Mouse (Mus musculus) layer of hippocampus, postnatal 25 days (tissue): Measurements from ENCODE around the gene Mycbpap. TPM values are rescaled to one million over a fixed set of nuclear protein-coding genes. Genes with fewer than 3 reads are reported as not detected.

ENCODE experiments used
- DNase-seq, 2 experiments: peaks; one replicate each; pipeline ENCODE4 v3.0.0; 2022; ENCODE audit warnings: mixed read lengths in 2 of 2, low spot score in 1 of 2; ENCODE audit errors: extremely low spot score in 1 of 2
- total RNA-seq, 2 experiments: library from RNA; stranded (reverse); gene quantifications; 2 replicates each; pipeline ENCODE4 v1.2.3; 2021

Gene Mycbpap
- total RNA-seq, 2 experiments from 2014 or later, result 3.0 to 3.9 TPM

DNA sequence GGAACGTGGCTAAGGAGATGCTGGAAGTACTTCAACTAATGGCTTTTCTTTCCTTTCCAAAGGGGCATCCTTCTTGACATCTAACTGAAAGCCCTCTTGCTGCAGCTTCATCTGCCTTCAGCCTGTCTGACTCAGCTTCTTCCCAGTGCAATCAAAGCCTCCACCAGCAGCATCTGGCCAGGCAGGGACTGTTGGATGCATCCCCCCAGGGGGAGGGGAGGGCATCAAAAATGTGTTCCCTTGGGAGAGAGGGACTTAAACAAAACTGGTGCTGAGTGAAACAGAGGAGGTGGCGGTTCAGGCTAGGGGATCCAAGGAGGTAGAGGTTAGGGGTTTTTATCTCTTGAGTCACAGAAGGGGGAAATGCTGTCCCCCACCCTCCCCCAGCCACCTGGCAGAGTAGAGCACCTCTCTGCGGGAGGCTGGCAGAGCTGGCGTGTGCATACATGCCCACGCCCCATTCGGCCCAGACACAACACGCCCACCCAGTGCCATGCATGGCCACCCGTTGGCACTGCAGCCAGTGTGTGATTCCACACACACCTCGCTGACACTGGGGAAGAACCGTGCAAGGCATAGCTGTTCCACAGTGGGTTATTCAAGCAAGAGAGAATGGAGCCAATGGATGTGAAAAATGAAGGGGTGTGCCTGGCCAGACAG lies 66.3 kb downstream of the Mycbpap start:
- DNase-seq, result no peak

DNA sequence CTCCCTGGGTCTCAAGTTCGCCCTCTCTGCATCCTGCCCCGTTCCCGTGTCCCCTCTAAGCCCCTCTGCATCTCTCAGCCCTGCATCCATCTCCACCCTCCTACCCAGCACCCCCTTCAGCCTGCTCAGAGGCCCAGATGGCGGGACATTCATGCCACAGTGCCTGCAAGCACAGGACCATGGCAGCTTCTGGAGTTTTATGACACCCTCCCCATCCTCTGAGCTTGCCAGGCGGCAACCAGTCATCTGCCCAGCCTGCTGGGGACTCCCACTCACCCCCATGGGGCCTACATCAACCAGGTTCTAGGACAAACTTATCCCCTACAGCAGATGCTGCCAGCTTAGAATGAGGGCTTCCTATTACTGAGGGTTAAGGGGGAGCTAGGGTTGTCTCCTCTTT lies 66.8 kb downstream of the Mycbpap start:
- DNase-seq, result no peak

Other genes starting within 250 kb of the Mycbpap start
- gene Gm21885, start 239.9 kb downstream of the Mycbpap start, total RNA-seq, result not detected
- 100 to 1,000 TPM in 1 of 2 experiments, 10 to 100 TPM in 1; 93.5 to 132 TPM for gene Luc7l3, start 199.8 kb downstream of the Mycbpap start, total RNA-seq
- gene Ankrd40, start 193.7 kb downstream of the Mycbpap start, total RNA-seq, result 100 to 1,000 TPM; 123 to 125 TPM
- 1 to 10 TPM; 2.0 to 3.0 TPM for gene Abcc3, start 128.7 kb downstream of the Mycbpap start, total RNA-seq
- gene Cacna1g, start 47.5 kb downstream of the Mycbpap start, total RNA-seq, result 10 to 100 TPM; 49.7 to 72.3 TPM
- under 1 TPM in 1 of 2 experiments, not detected in 1; 0.34 TPM for gene Spata20, start 35.6 kb downstream of the Mycbpap start, total RNA-seq
- 1 to 10 TPM; 2.0 to 2.3 TPM for gene Epn3, start 21.8 kb downstream of the Mycbpap start, total RNA-seq
- gene Rsad1, start 27.5 kb upstream of the Mycbpap start, total RNA-seq, result 10 to 100 TPM; 10.3 to 10.8 TPM
- under 1 TPM; 0.62 to 0.70 TPM for gene Chad, start 43.3 kb upstream of the Mycbpap start, total RNA-seq
- gene Acsf2, start 80.1 kb upstream of the Mycbpap start, total RNA-seq, result 10 to 100 TPM; 15.3 to 20.4 TPM
- 10 to 100 TPM; 71.6 to 79.1 TPM for gene Lrrc59, start 108.0 kb upstream of the Mycbpap start, total RNA-seq
- 10 to 100 TPM; 72.9 to 80.1 TPM for gene Mrpl27, start 132.0 kb upstream of the Mycbpap start, total RNA-seq
- under 1 TPM; 0.28 to 0.44 TPM for gene Eme1, start 132.2 kb upstream of the Mycbpap start, total RNA-seq
- 10 to 100 TPM; 24.2 to 24.8 TPM for gene Xylt2, start 155.8 kb upstream of the Mycbpap start, total RNA-seq
- not detected for gene Gm11541, start 182.8 kb upstream of the Mycbpap start, total RNA-seq
- under 1 TPM in 1 of 2 experiments, not detected in 1; 0.22 TPM for gene Cdc34b, start 220.0 kb upstream of the Mycbpap start, total RNA-seq